Mouse (Mus musculus): Measurements from ENCODE around the gene Lrba. TPM values are rescaled to one million over a fixed set of nuclear protein-coding genes. Genes with fewer than 3 reads are reported as not detected.

Gene Lrba
- polyA plus RNA-seq, 1 experiment, result 16.8 TPM

- Histone ChIP-seq H3K4me3 (ENCODE audit: insufficient read depth, low read depth, low read length) (no peak overlapping the region), H3K27ac (replicated peaks; ENCODE audit: low read depth, low read length) (no peak overlapping the region), H3K4me1 (ENCODE audit: control insufficient read depth, insufficient read depth, insufficient read length, low read length) (no peaks in the 10 kb centered on the region)
Observed at GRCm38 (mm10) chr3:86750652-86751051, 526.2 kb downstream of the Lrba start.

GRCm38 (mm10) chr3:86754178-86754577 lies 529.7 kb downstream of the Lrba start:
- H3K27ac ChIP-seq (replicated peaks; ENCODE audit: low read depth, low read length), result no peak overlapping the region
- 0 out of 2 replicates have a peak, but pooled peaks cover 2% of the 10 kb centered on the region for H3K4me1 ChIP-seq (ENCODE audit: control insufficient read depth, insufficient read depth, insufficient read length, low read length)
- H3K4me3 ChIP-seq (ENCODE audit: insufficient read depth, low read depth, low read length), result no peak overlapping the region

GRCm38 (mm10) chr3:86754595-86755557 lies 530.4 kb downstream of the Lrba start:
- no peak overlapping the region for H3K27ac ChIP-seq (replicated peaks; ENCODE audit: low read depth, low read length)
- no peak overlapping the region for H3K4me3 ChIP-seq (ENCODE audit: insufficient read depth, low read depth, low read length)

GRCm38 (mm10) chr3:86756548-86756947 lies 532.1 kb downstream of the Lrba start:
- Histone ChIP-seq H3K4me1 (ENCODE audit: control insufficient read depth, insufficient read depth, insufficient read length, low read length) (0 out of 2 replicates have a peak, but pooled peaks cover 2% of the 10 kb centered on the region), H3K4me3 (ENCODE audit: insufficient read depth, low read depth, low read length) (no peak overlapping the region), H3K27ac (replicated peaks; ENCODE audit: low read depth, low read length) (no peak overlapping the region)

More at GRCm38 (mm10) chr3:86754595-86755557, 530.4 kb downstream of the Lrba start:
- H3K4me1 ChIP-seq (ENCODE audit: control insufficient read depth, insufficient read depth, insufficient read length, low read length), result 0 out of 2 replicates have a peak, but pooled peaks cover 2% of the 10 kb centered on the region

GRCm38 (mm10) chr3:86758727-86759126 lies 534.2 kb downstream of the Lrba start:
- H3K4me3 ChIP-seq (ENCODE audit: insufficient read depth, low read depth, low read length), result no peak overlapping the region
- 0 out of 2 replicates have a peak, but pooled peaks cover 2% of the 10 kb centered on the region for H3K4me1 ChIP-seq (ENCODE audit: control insufficient read depth, insufficient read depth, insufficient read length, low read length)
- no peak overlapping the region for H3K27ac ChIP-seq (replicated peaks; ENCODE audit: low read depth, low read length)

- no peak overlapping the region for H3K4me3 ChIP-seq (ENCODE audit: insufficient read depth, low read depth, low read length)
- 0 out of 2 replicates have a peak, but pooled peaks cover 2% of the 10 kb centered on the region for H3K4me1 ChIP-seq (ENCODE audit: control insufficient read depth, insufficient read depth, insufficient read length, low read length)
- no peak overlapping the region for H3K27ac ChIP-seq (replicated peaks; ENCODE audit: low read depth, low read length)
Observed at GRCm38 (mm10) chr3:86759383-86759782, 534.9 kb downstream of the Lrba start.

GRCm38 (mm10) chr3:86759834-86760233 lies 535.4 kb downstream of the Lrba start:
- Histone ChIP-seq H3K4me1 (ENCODE audit: control insufficient read depth, insufficient read depth, insufficient read length, low read length) (0 out of 2 replicates have a peak, but pooled peaks cover 2% of the 10 kb centered on the region), H3K27ac (replicated peaks; ENCODE audit: low read depth, low read length) (no peak overlapping the region), H3K4me3 (ENCODE audit: insufficient read depth, low read depth, low read length) (no peak overlapping the region)

- Histone ChIP-seq H3K27ac (replicated peaks; ENCODE audit: low read depth, low read length) (no peak overlapping the region), H3K4me3 (ENCODE audit: insufficient read depth, low read depth, low read length) (no peak overlapping the region)
Observed at GRCm38 (mm10) chr3:86760474-86760873, 536.0 kb downstream of the Lrba start.

GRCm38 (mm10) chr3:86761095-86762035 lies 536.9 kb downstream of the Lrba start:
- H3K4me3 ChIP-seq (ENCODE audit: insufficient read depth, low read depth, low read length), result no peak overlapping the region
- no peak overlapping the region for H3K27ac ChIP-seq (replicated peaks; ENCODE audit: low read depth, low read length)

More at GRCm38 (mm10) chr3:86760474-86760873, 536.0 kb downstream of the Lrba start:
- 0 out of 2 replicates have a peak, but pooled peaks cover 2% of the 10 kb centered on the region for H3K4me1 ChIP-seq (ENCODE audit: control insufficient read depth, insufficient read depth, insufficient read length, low read length)

GRCm38 (mm10) chr3:86762036-86762415 lies 537.5 kb downstream of the Lrba start:
- Histone ChIP-seq H3K4me3 (ENCODE audit: insufficient read depth, low read depth, low read length) (no peak overlapping the region), H3K4me1 (ENCODE audit: control insufficient read depth, insufficient read depth, insufficient read length, low read length) (no peaks in the 10 kb centered on the region), H3K27ac (replicated peaks; ENCODE audit: low read depth, low read length) (no peak overlapping the region)

More at GRCm38 (mm10) chr3:86761095-86762035, 536.9 kb downstream of the Lrba start:
- 0 out of 2 replicates have a peak, but pooled peaks cover 2% of the 10 kb centered on the region for H3K4me1 ChIP-seq (ENCODE audit: control insufficient read depth, insufficient read depth, insufficient read length, low read length)

GRCm38 (mm10) chr3:86762456-86762855 lies 538.0 kb downstream of the Lrba start:
- H3K4me3 ChIP-seq (ENCODE audit: insufficient read depth, low read depth, low read length), result no peak overlapping the region
- no peak overlapping the region for H3K27ac ChIP-seq (replicated peaks; ENCODE audit: low read depth, low read length)
- no peaks in the 10 kb centered on the region for H3K4me1 ChIP-seq (ENCODE audit: control insufficient read depth, insufficient read depth, insufficient read length, low read length)

- Histone ChIP-seq H3K4me3 (ENCODE audit: insufficient read depth, low read depth, low read length) (no peak overlapping the region), H3K4me1 (ENCODE audit: control insufficient read depth, insufficient read depth, insufficient read length, low read length) (no peaks in the 10 kb centered on the region), H3K27ac (replicated peaks; ENCODE audit: low read depth, low read length) (no peak overlapping the region)
Observed at GRCm38 (mm10) chr3:86768553-86768952, 544.1 kb downstream of the Lrba start.

- Histone ChIP-seq H3K27ac (replicated peaks; ENCODE audit: low read depth, low read length) (no peak overlapping the region), H3K4me1 (ENCODE audit: control insufficient read depth, insufficient read depth, insufficient read length, low read length) (no peaks in the 10 kb centered on the region), H3K4me3 (ENCODE audit: insufficient read depth, low read depth, low read length) (no peak overlapping the region)
Observed at GRCm38 (mm10) chr3:86768969-86769368, 544.5 kb downstream of the Lrba start.

- no peaks in the 10 kb centered on the region for H3K4me1 ChIP-seq (ENCODE audit: control insufficient read depth, insufficient read depth, insufficient read length, low read length)
- H3K4me3 ChIP-seq (ENCODE audit: insufficient read depth, low read depth, low read length), result no peak overlapping the region
- no peak overlapping the region for H3K27ac ChIP-seq (replicated peaks; ENCODE audit: low read depth, low read length)
Observed at GRCm38 (mm10) chr3:86774566-86775443, 550.3 kb downstream of the Lrba start.
